Mouse (Mus musculus): Measurements from ENCODE around the gene Mrpl27. TPM values are rescaled to one million over a fixed set of nuclear protein-coding genes. Genes with fewer than 3 reads are reported as not detected.

Gene Mrpl27
- total and polyA plus RNA-seq, 3 experiments = 26.2 to 70.6 (median 54.7) TPM

DNA sequence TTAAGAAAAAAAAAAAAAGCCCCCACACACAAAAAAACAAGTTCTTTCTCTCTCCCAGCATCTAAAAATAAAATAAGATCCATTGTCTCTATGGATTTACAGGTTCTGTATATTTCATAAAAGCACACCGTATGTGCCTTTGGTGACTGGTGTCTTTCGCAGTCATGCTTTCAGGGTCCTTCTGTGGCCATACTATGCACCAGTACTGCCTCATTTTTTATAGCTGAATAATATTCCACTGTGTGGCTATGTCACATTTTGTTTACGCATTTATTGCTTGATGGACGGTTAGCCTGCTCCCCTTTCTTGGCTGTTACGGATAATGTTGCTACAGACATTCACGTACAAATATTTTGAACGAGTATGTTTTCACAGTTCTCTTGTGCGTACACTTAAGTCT, 594 bp upstream of the Mrpl27 start:
- no peaks in the 10 kb centered on the region for H3K27me3 ChIP-seq (ENCODE audit: insufficient read depth, low read length)
- no peaks in the 10 kb centered on the region for H3K9me3 ChIP-seq (replicated peaks)
- TF ChIP-seq POLR2AphosphoS5 (IDR thresholded peaks at IDR 0.05; ENCODE audit: insufficient replicate concordance, low read depth, low read length) (no peak), CTCF (IDR thresholded peaks at IDR 0.05; ENCODE audit: low read depth, low read length) (no peak), TAL1 (conservative IDR thresholded peaks at IDR 0.05; ENCODE audit: low read depth, low read length) (no peak), GATA2 (IDR thresholded peaks at IDR 0.05; ENCODE audit: borderline replicate concordance, low read depth, low read length) (no peak), GATA1 (IDR thresholded peaks at IDR 0.05; ENCODE audit: borderline replicate concordance, low read length) (no peak)
- DNase-seq (ENCODE audit: low spot score) = no peak
- peaks cover 71% of the 10 kb centered on the region for H3K36me3 ChIP-seq (replicated peaks)
- no peak for ATAC-seq (ENCODE audit: extremely low read depth, insufficient number of reproducible peaks, low FRiP score, poor library complexity, severe bottlenecking)
- peak overlapping the region; percentile 80 for H3K4me3 ChIP-seq (ENCODE audit: low read depth, low read length)
- H3K4me1 ChIP-seq (ENCODE audit: insufficient read depth, low read depth, low read length) = peaks cover 44% of the 10 kb centered on the region

DNA sequence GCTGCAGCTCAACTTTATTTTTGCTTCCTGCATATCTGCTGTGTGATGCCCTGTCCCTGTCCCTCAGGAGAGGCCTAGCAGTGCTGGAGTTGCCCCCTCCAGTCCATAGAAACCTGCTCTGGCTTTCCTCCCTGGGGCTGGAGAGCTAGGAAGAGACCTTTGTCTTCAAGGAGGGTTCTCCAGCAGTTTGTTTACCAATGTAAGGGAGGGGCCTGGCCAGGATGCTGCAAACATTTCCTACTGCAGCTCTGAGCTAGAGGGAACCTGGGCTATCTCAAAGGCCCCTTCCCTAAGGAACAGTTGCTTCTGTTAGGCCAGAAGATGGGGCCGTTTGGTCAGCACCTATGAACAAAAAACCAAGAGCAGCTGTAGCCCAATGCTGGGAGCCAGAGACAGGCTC, 7.8 kb downstream of the Mrpl27 start:
- TF ChIP-seq CTCF (IDR thresholded peaks at IDR 0.05; ENCODE audit: low read depth, low read length) (no peak), GATA1 (IDR thresholded peaks at IDR 0.05; ENCODE audit: borderline replicate concordance, low read length) (no peak), POLR2AphosphoS5 (IDR thresholded peaks at IDR 0.05; ENCODE audit: insufficient replicate concordance, low read depth, low read length) (no peak), GATA2 (IDR thresholded peaks at IDR 0.05; ENCODE audit: borderline replicate concordance, low read depth, low read length) (no peak), TAL1 (conservative IDR thresholded peaks at IDR 0.05; ENCODE audit: low read depth, low read length) (no peak)
- H3K9me3 ChIP-seq (replicated peaks) = no peaks in the 10 kb centered on the region
- no peak overlapping the region for H3K4me3 ChIP-seq (ENCODE audit: low read depth, low read length)
- H3K36me3 ChIP-seq (replicated peaks) = peaks cover 95% of the 10 kb centered on the region
- peaks cover 11% of the 10 kb centered on the region; the same call in 1 of the 2 replicates for H3K4me1 ChIP-seq (ENCODE audit: insufficient read depth, low read depth, low read length)
- ATAC-seq (ENCODE audit: extremely low read depth, insufficient number of reproducible peaks, low FRiP score, poor library complexity, severe bottlenecking) (no peak), DNase-seq (ENCODE audit: low spot score) (no peak)
- no peaks in the 10 kb centered on the region for H3K27me3 ChIP-seq (ENCODE audit: insufficient read depth, low read length)

DNA sequence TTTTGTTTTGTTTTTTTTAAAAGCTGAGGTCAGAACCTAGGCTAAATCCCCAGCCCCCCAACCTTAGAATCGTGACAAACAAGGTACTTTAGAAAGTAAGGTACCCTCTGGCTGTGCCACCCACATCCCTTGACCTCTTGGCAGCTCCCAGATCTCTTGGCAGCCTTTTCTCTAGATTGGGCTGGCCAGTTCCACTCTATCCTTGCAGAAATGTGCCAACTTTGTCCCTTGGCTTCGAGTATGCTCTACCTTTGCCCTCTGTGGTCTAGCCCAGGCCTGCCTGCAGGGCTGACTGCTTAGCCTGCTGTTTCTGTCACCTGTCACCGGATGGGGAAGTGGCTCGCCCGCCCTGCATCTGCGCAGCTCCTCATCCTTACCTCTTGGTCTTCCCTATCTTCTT, 11.7 kb downstream of the Mrpl27 start:
- Histone ChIP-seq H3K4me1 (ENCODE audit: insufficient read depth, low read depth, low read length) (peaks cover 6% of the 10 kb centered on the region; the same call in 1 of the 2 replicates), H3K4me3 (ENCODE audit: low read depth, low read length) (no peak overlapping the region), H3K36me3 (replicated peaks) (peaks cover 97% of the 10 kb centered on the region), H3K27me3 (ENCODE audit: insufficient read depth, low read length) (no peaks in the 10 kb centered on the region), H3K9me3 (replicated peaks) (no peaks in the 10 kb centered on the region)
- TF ChIP-seq CTCF (IDR thresholded peaks at IDR 0.05; ENCODE audit: low read depth, low read length) (no peak), POLR2AphosphoS5 (IDR thresholded peaks at IDR 0.05; ENCODE audit: insufficient replicate concordance, low read depth, low read length) (no peak), TAL1 (conservative IDR thresholded peaks at IDR 0.05; ENCODE audit: low read depth, low read length) (no peak), GATA1 (IDR thresholded peaks at IDR 0.05; ENCODE audit: borderline replicate concordance, low read length) (no peak)
- DNase-seq (ENCODE audit: low spot score) (no peak), ATAC-seq (ENCODE audit: extremely low read depth, insufficient number of reproducible peaks, low FRiP score, poor library complexity, severe bottlenecking) (no peak)

DNA sequence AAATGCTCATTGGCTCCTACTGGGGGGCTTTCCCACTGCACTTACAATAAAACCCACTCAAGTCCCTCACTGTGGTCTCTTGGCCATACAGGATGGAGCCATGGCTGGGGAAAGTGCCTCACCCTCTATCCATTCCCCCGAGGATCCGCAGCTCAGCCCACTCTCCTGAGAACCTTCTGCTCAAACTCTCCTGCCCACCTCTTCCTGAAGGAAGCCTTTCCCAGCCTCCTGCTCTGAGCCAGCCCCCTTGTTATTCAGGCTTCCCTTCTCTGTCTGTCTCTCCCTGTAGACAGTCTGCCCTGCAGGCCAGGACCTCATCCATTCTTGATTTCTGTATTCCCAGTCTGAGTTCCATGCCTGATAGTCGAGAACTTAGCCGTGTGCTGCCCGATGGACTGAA, 21.4 kb downstream of the Mrpl27 start:
- no peak overlapping the region for H3K4me3 ChIP-seq (ENCODE audit: low read depth, low read length)
- H3K4me1 ChIP-seq (ENCODE audit: insufficient read depth, low read depth, low read length) = peaks cover 23% of the 10 kb centered on the region
- ATAC-seq (ENCODE audit: extremely low read depth, insufficient number of reproducible peaks, low FRiP score, poor library complexity, severe bottlenecking) (no peak), DNase-seq (ENCODE audit: low spot score) (no peak)
- no peak for TF ChIP-seq POLR2AphosphoS5 (IDR thresholded peaks at IDR 0.05; ENCODE audit: insufficient replicate concordance, low read depth, low read length)
- no peak for TF ChIP-seq TAL1 (conservative IDR thresholded peaks at IDR 0.05; ENCODE audit: low read depth, low read length)
- no peak for TF ChIP-seq GATA1 (IDR thresholded peaks at IDR 0.05; ENCODE audit: borderline replicate concordance, low read length)
- TF ChIP-seq GATA2 (IDR thresholded peaks at IDR 0.05; ENCODE audit: borderline replicate concordance, low read depth, low read length) = no peak
- no peak for TF ChIP-seq CTCF (IDR thresholded peaks at IDR 0.05; ENCODE audit: low read depth, low read length)
- H3K27me3 ChIP-seq (ENCODE audit: insufficient read depth, low read length) = peaks cover 4% of the 10 kb centered on the region; the same call in 1 of the 2 replicates
- peaks cover 52% of the 10 kb centered on the region for H3K36me3 ChIP-seq (replicated peaks)
- H3K9me3 ChIP-seq (replicated peaks) = no peaks in the 10 kb centered on the region

DNA sequence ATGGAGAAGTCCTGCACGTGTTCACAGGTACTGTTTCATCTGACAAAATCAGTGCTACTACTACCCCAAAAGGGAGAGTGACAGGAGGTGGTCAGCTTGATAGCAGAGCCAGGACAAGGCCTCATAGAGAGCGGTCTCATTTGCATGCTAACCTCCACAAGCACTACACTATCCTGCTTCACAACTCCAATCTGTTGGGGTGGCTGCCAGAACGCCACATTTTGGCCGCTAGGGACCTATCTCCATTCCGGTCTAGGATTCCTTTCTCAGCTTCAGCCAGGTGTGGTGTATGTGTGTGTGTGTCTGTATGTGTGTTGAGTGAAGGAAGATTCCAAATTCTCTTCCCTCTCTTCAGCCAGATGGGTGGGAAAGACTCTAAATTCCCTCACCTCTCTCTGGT, 21.9 kb downstream of the Mrpl27 start:
- H3K36me3 ChIP-seq (replicated peaks) = peaks cover 48% of the 10 kb centered on the region
- TF ChIP-seq CTCF (IDR thresholded peaks at IDR 0.05; ENCODE audit: low read depth, low read length) (no peak), GATA2 (IDR thresholded peaks at IDR 0.05; ENCODE audit: borderline replicate concordance, low read depth, low read length) (no peak), TAL1 (conservative IDR thresholded peaks at IDR 0.05; ENCODE audit: low read depth, low read length) (no peak), GATA1 (IDR thresholded peaks at IDR 0.05; ENCODE audit: borderline replicate concordance, low read length) (no peak)
- H3K4me3 ChIP-seq (ENCODE audit: low read depth, low read length) = no peak overlapping the region
- ATAC-seq (ENCODE audit: extremely low read depth, insufficient number of reproducible peaks, low FRiP score, poor library complexity, severe bottlenecking) = no peak
- H3K9me3 ChIP-seq (replicated peaks) = no peaks in the 10 kb centered on the region
- peaks cover 23% of the 10 kb centered on the region for H3K4me1 ChIP-seq (ENCODE audit: insufficient read depth, low read depth, low read length)
- peaks cover 4% of the 10 kb centered on the region; the same call in 1 of the 2 replicates for H3K27me3 ChIP-seq (ENCODE audit: insufficient read depth, low read length)
- no peak for DNase-seq (ENCODE audit: low spot score)

DNA sequence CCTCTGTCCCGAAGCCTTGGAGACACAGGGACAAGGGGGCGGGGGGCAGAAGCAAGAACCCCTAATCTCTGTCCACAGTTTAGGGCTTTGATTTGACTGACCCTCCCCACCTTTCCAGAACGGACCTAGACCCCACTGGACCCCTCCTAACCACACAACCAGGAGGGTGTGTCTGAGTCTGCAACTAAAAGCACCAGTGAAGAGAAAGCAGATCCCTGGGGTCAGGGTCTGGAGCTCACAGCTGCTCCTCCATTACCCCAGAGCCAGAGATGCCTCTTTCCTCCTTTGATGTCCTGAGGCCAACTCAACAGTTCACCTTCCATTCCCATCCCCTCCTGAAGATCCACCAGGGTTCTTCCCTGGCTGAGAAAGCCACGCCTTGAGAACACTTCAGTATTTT, 22.7 kb downstream of the Mrpl27 start:
- no peak for DNase-seq (ENCODE audit: low spot score)
- H3K36me3 ChIP-seq (replicated peaks) = peaks cover 41% of the 10 kb centered on the region
- H3K27me3 ChIP-seq (ENCODE audit: insufficient read depth, low read length) = peaks cover 4% of the 10 kb centered on the region; the same call in 1 of the 2 replicates
- no peak for TF ChIP-seq GATA1 (IDR thresholded peaks at IDR 0.05; ENCODE audit: borderline replicate concordance, low read length)
- TF ChIP-seq GATA2 (IDR thresholded peaks at IDR 0.05; ENCODE audit: borderline replicate concordance, low read depth, low read length) = no peak
- TF ChIP-seq TAL1 (conservative IDR thresholded peaks at IDR 0.05; ENCODE audit: low read depth, low read length) = no peak
- TF ChIP-seq POLR2AphosphoS5 (IDR thresholded peaks at IDR 0.05; ENCODE audit: insufficient replicate concordance, low read depth, low read length) = no peak
- peak overlapping the region; percentile 96 for H3K4me3 ChIP-seq (ENCODE audit: low read depth, low read length)
- H3K9me3 ChIP-seq (replicated peaks) = no peaks in the 10 kb centered on the region
- peaks cover 23% of the 10 kb centered on the region for H3K4me1 ChIP-seq (ENCODE audit: insufficient read depth, low read depth, low read length)
- ATAC-seq (ENCODE audit: extremely low read depth, insufficient number of reproducible peaks, low FRiP score, poor library complexity, severe bottlenecking) = no peak
